Mouse (Mus musculus): ENCODE results near the gene Spire2. TPM values are rescaled to one million over a fixed set of nuclear protein-coding genes. Genes with fewer than 3 reads are reported as not detected.
A peak's percentile ranks its signal among the peaks of the same experiment; 100 is the strongest.

Spire2 gene
- polyA plus RNA-seq, 1 experiment, result 47.0 TPM

GRCm38 (mm10) chr8:123410049-123410587, 77.6 kb downstream of the Spire2 start:
- peak; percentile 75 for DNase-seq (ENCODE audit: low read depth)

GRCm38 (mm10) chr8:123410788-123411187, 78.3 kb downstream of the Spire2 start:
- no peak for DNase-seq (ENCODE audit: low read depth)
- TF ChIP-seq CTCF (IDR thresholded peaks at IDR 0.05; ENCODE audit: borderline replicate concordance, extremely low read depth, insufficient read depth, insufficient read length) (no peak), POLR2A (IDR thresholded peaks at IDR 0.05; ENCODE audit: borderline replicate concordance, extremely low read depth, insufficient read depth, insufficient read length, poor library complexity, severe bottlenecking) (no peak)

More at GRCm38 (mm10) chr8:123410049-123410587, 77.6 kb downstream of the Spire2 start:
- TF ChIP-seq CTCF (IDR thresholded peaks at IDR 0.05; ENCODE audit: borderline replicate concordance, extremely low read depth, insufficient read depth, insufficient read length) (no peak), POLR2A (IDR thresholded peaks at IDR 0.05; ENCODE audit: borderline replicate concordance, extremely low read depth, insufficient read depth, insufficient read length, poor library complexity, severe bottlenecking) (no peak)

GRCm38 (mm10) chr8:123411246-123411645, 78.7 kb downstream of the Spire2 start, which contains the start of gene Tubb3:
Gene Tubb3 (plus strand): TSS chr8:123411424.
- peak; percentile 99 for DNase-seq (ENCODE audit: low read depth)
- TF ChIP-seq CTCF (IDR thresholded peaks at IDR 0.05; ENCODE audit: borderline replicate concordance, extremely low read depth, insufficient read depth, insufficient read length), result no peak
- TF ChIP-seq POLR2A (IDR thresholded peaks at IDR 0.05; ENCODE audit: borderline replicate concordance, extremely low read depth, insufficient read depth, insufficient read length, poor library complexity, severe bottlenecking), result peak; percentile 55; the same call in 1 of the 2 replicates

GRCm38 (mm10) chr8:123411781-123412327, 79.3 kb downstream of the Spire2 start:
- no peak for TF ChIP-seq POLR2A (IDR thresholded peaks at IDR 0.05; ENCODE audit: borderline replicate concordance, extremely low read depth, insufficient read depth, insufficient read length, poor library complexity, severe bottlenecking)
- no peak for TF ChIP-seq CTCF (IDR thresholded peaks at IDR 0.05; ENCODE audit: borderline replicate concordance, extremely low read depth, insufficient read depth, insufficient read length)
- peak; percentile 76 for DNase-seq (ENCODE audit: low read depth)

GRCm38 (mm10) chr8:123412560-123413170, 80.2 kb downstream of the Spire2 start:
- peak; percentile 97 for DNase-seq (ENCODE audit: low read depth)
- TF ChIP-seq POLR2A (IDR thresholded peaks at IDR 0.05; ENCODE audit: borderline replicate concordance, extremely low read depth, insufficient read depth, insufficient read length, poor library complexity, severe bottlenecking), result 0 out of 2 replicates have a peak, but pooled peaks have one; percentile 14
- TF ChIP-seq CTCF (IDR thresholded peaks at IDR 0.05; ENCODE audit: borderline replicate concordance, extremely low read depth, insufficient read depth, insufficient read length), result no peak

- peak; percentile 21 for DNase-seq (ENCODE audit: low read depth)
- TF ChIP-seq CTCF (IDR thresholded peaks at IDR 0.05; ENCODE audit: borderline replicate concordance, extremely low read depth, insufficient read depth, insufficient read length) (no peak), POLR2A (IDR thresholded peaks at IDR 0.05; ENCODE audit: borderline replicate concordance, extremely low read depth, insufficient read depth, insufficient read length, poor library complexity, severe bottlenecking) (no peak)
Measured at GRCm38 (mm10) chr8:123414255-123414654, 81.7 kb downstream of the Spire2 start.

- TF ChIP-seq CTCF (IDR thresholded peaks at IDR 0.05; ENCODE audit: borderline replicate concordance, extremely low read depth, insufficient read depth, insufficient read length), result peak; percentile 9; the same call in 1 of the 2 replicates
- peak; percentile 39 for DNase-seq (ENCODE audit: low read depth)
Measured at GRCm38 (mm10) chr8:123414997-123415696, 82.6 kb downstream of the Spire2 start.

GRCm38 (mm10) chr8:123415967-123416943, 83.7 kb downstream of the Spire2 start:
- DNase-seq (ENCODE audit: low read depth), result peak; percentile 55
- peak; percentile 34; the same call in 1 of the 2 replicates for TF ChIP-seq CTCF (IDR thresholded peaks at IDR 0.05; ENCODE audit: borderline replicate concordance, extremely low read depth, insufficient read depth, insufficient read length)
- TF ChIP-seq POLR2A (IDR thresholded peaks at IDR 0.05; ENCODE audit: borderline replicate concordance, extremely low read depth, insufficient read depth, insufficient read length, poor library complexity, severe bottlenecking), result no peak

GRCm38 (mm10) chr8:123416944-123417555, 84.5 kb downstream of the Spire2 start:
- TF ChIP-seq POLR2A (IDR thresholded peaks at IDR 0.05; ENCODE audit: borderline replicate concordance, extremely low read depth, insufficient read depth, insufficient read length, poor library complexity, severe bottlenecking), result no peak
- no peak for TF ChIP-seq CTCF (IDR thresholded peaks at IDR 0.05; ENCODE audit: borderline replicate concordance, extremely low read depth, insufficient read depth, insufficient read length)

More at GRCm38 (mm10) chr8:123416944-123417555, 84.5 kb downstream of the Spire2 start:
- no peak for DNase-seq (ENCODE audit: low read depth)

Other genes starting within 250 kb of the Spire2 start
- 1,764 and 1,996 TPM in 2 replicates for gene Rpl13, start 230.4 kb upstream of the Spire2 start, polyA plus RNA-seq (2012; rRNA removed)
- gene Cpne7, start 215.3 kb upstream of the Spire2 start, polyA plus RNA-seq (2012; rRNA removed), result 5.8 and 8.5 TPM in 2 replicates
- gene Sult5a1, start 174.4 kb upstream of the Spire2 start, polyA plus RNA-seq (2012; rRNA removed), result 1.8 and 3.5 TPM in 2 replicates
- gene Dpep1, start 146.5 kb upstream of the Spire2 start, polyA plus RNA-seq (2012; rRNA removed), result 0.37 and 0.66 TPM in 2 replicates
- gene Chmp1a, start 120.0 kb upstream of the Spire2 start, polyA plus RNA-seq (2012; rRNA removed), result 146 and 154 TPM in 2 replicates
- gene Spata33, start 119.9 kb upstream of the Spire2 start, polyA plus RNA-seq (2012; rRNA removed), result 6.8 TPM in 2 replicates
- 102 and 136 TPM in 2 replicates for gene Cdk10, start 107.9 kb upstream of the Spire2 start, polyA plus RNA-seq (2012; rRNA removed)
- 3.2 and 3.9 TPM in 2 replicates for gene Spata2l, start 96.5 kb upstream of the Spire2 start, polyA plus RNA-seq (2012; rRNA removed)
- 39.1 and 40.8 TPM in 2 replicates for gene Zfp276, start 78.5 kb upstream of the Spire2 start, polyA plus RNA-seq (2012; rRNA removed)
- 130 and 175 TPM in 2 replicates for gene Vps9d1, start 78.4 kb upstream of the Spire2 start, polyA plus RNA-seq (2012; rRNA removed)
- gene Fanca, start 14.1 kb upstream of the Spire2 start, polyA plus RNA-seq (2012; rRNA removed), result 19.4 and 42.7 TPM in 2 replicates
- 313 and 402 TPM in 2 replicates for gene Tcf25, start 41.0 kb downstream of the Spire2 start, polyA plus RNA-seq (2012; rRNA removed)
- 0.05 and 0.08 TPM in 2 replicates for gene Mc1r, start 74.4 kb downstream of the Spire2 start, polyA plus RNA-seq (2012; rRNA removed)
- gene Tubb3, start 78.7 kb downstream of the Spire2 start, polyA plus RNA-seq (2012; rRNA removed), result 3,325 and 3,474 TPM in 2 replicates
- 53.2 and 55.5 TPM in 2 replicates for gene Def8, start 90.8 kb downstream of the Spire2 start, polyA plus RNA-seq (2012; rRNA removed)
- 31.8 and 35.3 TPM in 2 replicates for gene Afg3l1, start 145.2 kb downstream of the Spire2 start, polyA plus RNA-seq (2012; rRNA removed)
- gene Dbndd1, start 182.8 kb downstream of the Spire2 start, polyA plus RNA-seq (2012; rRNA removed), result 85.3 and 88.4 TPM in 2 replicates
- 32.5 and 45.1 TPM in 2 replicates for gene Gas8, start 186.1 kb downstream of the Spire2 start, polyA plus RNA-seq (2012; rRNA removed)

All from brain, embryonic 14.5 days (tissue).